Mouse (Mus musculus) heart, postnatal 0 days (tissue): Measurements from ENCODE around the gene 2810006K23Rik. TPM values are rescaled to one million over a fixed set of nuclear protein-coding genes. Genes with fewer than 3 reads are reported as not detected.
A peak's percentile ranks its signal among the peaks of the same experiment; 100 is the strongest.
"Not testable (repeated sequence)": the region's sequence is repeated elsewhere in the genome, so short reads cannot be mapped to it uniquely, and the experiment has no call there.

Experiments used
- ATAC-seq: fragments of 200-750 bp; cut with Nextera tagmentation; 2 replicates; pipeline ENCODE4 v1.8.0; 2017; ENCODE audit warnings: low read depth, moderate number of reproducible peaks, moderate library complexity; ENCODE audit not compliant: insufficient read depth
- DNase-seq: peaks from one replicate; pipeline ENCODE4 v3.0.0-alpha.2; 2016; ENCODE audit warnings: low spot score
- H3K27ac ChIP-seq: fragments of 300-500 bp; sonication (generic); 2 replicates; pipeline ENCODE4 v1.5.1; 2014; ENCODE audit warnings: low read depth, mild to moderate bottlenecking
- H3K27me3 ChIP-seq: fragments of 300-500 bp; sonication (generic); 2 replicates; pipeline ENCODE4 v1.6.1; 2014; ENCODE audit warnings: low read length, mixed read lengths; ENCODE audit not compliant: control insufficient read depth, insufficient read depth
- H3K36me3 ChIP-seq: fragments of 300-500 bp; sonication (generic); replicated peaks from 2 replicates; pipeline ENCODE4 v1.6.1; 2014; ENCODE audit warnings: low read length, mixed read lengths; ENCODE audit not compliant: control insufficient read depth, insufficient read depth
- H3K4me1 ChIP-seq: fragments of 300-500 bp; sonication (generic); 2 replicates; pipeline ENCODE4 v1.6.1; 2014; ENCODE audit warnings: antibody characterized with exemption; ENCODE audit not compliant: control insufficient read depth, insufficient read depth
- H3K4me2 ChIP-seq: fragments of 300-500 bp; sonication (generic); 2 replicates; pipeline ENCODE4 v1.6.1; 2014; ENCODE audit warnings: low read depth, mild to moderate bottlenecking, low read length, moderate library complexity
- H3K4me3 ChIP-seq: fragments of 300-500 bp; sonication (generic); 2 replicates; pipeline ENCODE4 v1.5.1; 2014; ENCODE audit warnings: low read depth, low read length
- H3K9ac ChIP-seq: fragments of 300-500 bp; sonication (generic); replicated peaks from 2 replicates; pipeline ENCODE4 v1.6.1; 2014; ENCODE audit warnings: low read depth, low read length, mixed read lengths
- H3K9me3 ChIP-seq: fragments of 300-500 bp; sonication (generic); replicated peaks from 2 replicates; pipeline ENCODE4 v1.6.1; 2016; ENCODE audit warnings: low read length; ENCODE audit not compliant: control insufficient read depth
- CTCF ChIP-seq: IDR thresholded peaks from 2 replicates; pipeline ENCODE4 v1.5.1; 2016; ENCODE audit warnings: antibody characterized with exemption, control low read depth, low read depth
- EP300 ChIP-seq: IDR thresholded peaks from 2 replicates; pipeline ENCODE4 v1.6.1; 2016; ENCODE audit warnings: antibody characterized with exemption, low read depth
- WGBS: fragments of 180-500 bp; shearing (Covaris S2); extraction: QIAGEN DNeasy Blood & Tissue Kit; methylation state at CpG from one replicate; pipeline ENCODE4 v1.1.7; 2014; 5-methylcytosine and 5-hydroxymethylcytosine counted together
- polyA plus RNA-seq: library from polyadenylated mRNA; unstranded; fragments of >200 nt; fragmentation: Nextera tagmentation; extraction: Ambion mirVana; gene quantifications from 2 replicates; pipeline ENCODE4 v1.2.1, GENCODE M21; 2015
- total RNA-seq: library from RNA; depleted of rRNA; stranded (reverse); fragments of >200 nt; gene quantifications from 2 replicates; pipeline ENCODE4 v1.2.3, GENCODE M21; 2014; ENCODE audit warnings: low replicate concordance

The 2810006K23Rik gene
- total and polyA plus RNA-seq, 2 experiments from 2014 or later = 12.4 to 20.0 TPM

DNA sequence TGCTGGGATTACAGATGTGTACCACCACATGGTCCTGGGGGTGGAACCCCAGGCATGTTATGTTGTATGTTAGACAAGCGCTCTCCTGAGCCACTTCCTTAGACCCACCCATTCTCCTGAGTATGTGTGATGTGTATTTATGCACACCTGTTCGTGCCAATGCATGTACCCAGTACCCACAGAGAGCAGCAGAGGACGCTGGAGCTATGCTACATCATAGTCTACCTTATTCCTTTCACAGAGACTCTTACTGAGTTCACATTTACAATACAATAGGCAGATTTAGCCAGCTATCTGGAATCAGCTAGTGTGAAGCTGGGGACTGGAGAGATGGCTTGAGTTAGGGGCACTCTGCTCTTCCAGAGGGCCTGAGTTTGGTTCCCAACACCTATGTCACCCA, 28.8 kb downstream of the 2810006K23Rik start:
- WGBS = 53% methylated on average over 3 of the region's 3 CpGs
- TF ChIP-seq EP300 = no peak
- no peak for TF ChIP-seq CTCF
- no peaks in the 10 kb centered on the region for H3K9me3 ChIP-seq

DNA sequence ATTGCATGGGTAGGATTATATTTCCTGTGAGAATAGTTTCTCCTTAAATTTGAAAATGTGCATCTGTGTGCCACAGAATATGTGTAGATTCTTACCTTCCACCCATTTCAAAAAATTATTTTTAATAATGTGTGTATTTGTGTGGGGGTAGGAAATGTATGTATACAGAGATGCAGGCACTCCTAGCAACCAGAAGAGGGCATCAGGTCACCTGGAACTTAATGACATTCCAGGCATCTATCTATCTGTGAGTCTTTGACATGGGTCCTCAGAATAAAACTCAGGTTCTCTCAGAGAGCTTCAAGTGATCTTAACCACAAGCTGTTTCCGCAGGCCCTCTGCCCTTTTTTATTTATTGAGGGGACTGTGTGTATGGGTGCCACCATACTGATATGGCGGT, 31.8 kb downstream of the 2810006K23Rik start:
- Histone ChIP-seq H3K4me3 (no peak overlapping the region), H3K27ac (no peak overlapping the region), H3K4me2 (no peak overlapping the region), H3K4me1 (no peaks in the 10 kb centered on the region; the same call in 1 of the 2 replicates), H3K36me3 (no peaks in the 10 kb centered on the region), H3K9ac (no peak overlapping the region), H3K27me3 (no peaks in the 10 kb centered on the region), H3K9me3 (no peaks in the 10 kb centered on the region)
- ATAC-seq (no peak), DNase-seq (peak; percentile 16)
- WGBS = 84% methylated on average over 2 of the region's 2 CpGs
- no peak for TF ChIP-seq EP300
- TF ChIP-seq CTCF = peak; percentile 49

More for the DNA sequence above, 28.8 kb downstream of the 2810006K23Rik start:
- no peak overlapping the region for H3K9ac ChIP-seq
- H3K4me3 ChIP-seq = no peak overlapping the region
- DNase-seq (no peak), ATAC-seq (no peak)
- H3K27me3 ChIP-seq = no peaks in the 10 kb centered on the region
- H3K4me2 ChIP-seq = no peak overlapping the region
- H3K4me1 ChIP-seq = peaks cover 4% of the 10 kb centered on the region
- no peak overlapping the region for H3K27ac ChIP-seq
- H3K36me3 ChIP-seq = no peaks in the 10 kb centered on the region

DNA sequence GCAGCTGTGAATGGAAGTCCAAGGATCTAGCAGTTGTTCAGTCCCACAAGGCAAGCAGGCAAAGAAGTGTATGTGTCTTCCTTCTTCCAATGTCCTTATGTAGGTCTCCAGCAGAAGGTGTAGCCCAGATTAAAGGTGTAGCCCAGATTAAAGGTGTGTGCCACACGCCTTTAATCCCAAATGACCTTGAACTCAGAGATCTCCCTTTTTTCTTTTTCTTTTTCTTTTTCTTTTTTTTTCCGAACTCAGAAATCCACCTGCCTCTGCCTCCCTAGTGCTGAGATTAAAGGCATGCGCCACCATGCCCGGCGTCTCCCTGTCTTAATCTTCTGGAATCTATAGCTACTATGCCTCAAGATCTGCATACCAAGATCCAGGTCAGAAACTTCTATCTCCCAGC, 35.1 kb downstream of the 2810006K23Rik start, which contains the start of gene Cdk2ap1:
Gene Cdk2ap1, minus strand, starts transcription at position 101 of the 400 bp plus-strand sequence.
- H3K4me2 ChIP-seq, H3K27me3 ChIP-seq, H3K4me3 ChIP-seq, H3K36me3 ChIP-seq, DNase-seq, H3K9me3 ChIP-seq, H3K27ac ChIP-seq, H3K9ac ChIP-seq, H3K4me1 ChIP-seq, ATAC-seq: not testable (repeated sequence)
- 94% methylated on average over 5 of the region's 5 CpGs for WGBS

DNA sequence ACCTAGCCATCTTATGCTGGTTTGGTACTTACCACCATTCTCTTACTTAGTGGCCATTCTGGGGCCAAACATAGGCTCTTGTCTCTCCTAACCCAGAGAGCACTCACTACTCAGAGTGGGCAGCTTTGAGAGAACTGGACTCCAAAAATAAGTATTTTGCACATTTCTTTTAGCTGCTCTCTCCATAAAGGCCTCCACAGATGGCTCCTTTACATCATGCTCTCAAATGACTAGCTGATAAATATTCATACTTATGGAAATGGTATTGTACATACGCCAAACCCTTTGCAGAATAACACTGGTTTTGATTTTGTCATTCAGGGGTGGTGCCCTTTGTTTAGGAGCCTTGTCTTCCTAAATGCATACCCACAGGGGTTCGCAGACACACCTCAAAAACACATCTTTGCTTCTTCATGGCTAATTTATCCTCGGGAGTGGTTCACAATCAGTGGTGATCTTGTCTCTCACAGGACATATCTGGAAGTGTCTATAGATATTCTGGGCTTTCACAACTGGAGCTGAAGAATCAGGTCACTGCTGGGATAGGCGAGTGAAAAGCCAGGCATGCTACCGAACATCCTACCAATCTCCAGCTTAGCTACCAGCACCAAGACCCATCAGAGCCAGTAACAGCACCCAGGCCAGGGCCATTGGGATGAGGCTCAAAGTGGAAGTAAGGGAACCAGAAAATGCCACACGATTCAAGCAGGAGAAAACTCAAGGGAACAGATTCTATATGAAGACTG, 36.5 kb downstream of the 2810006K23Rik start:
- 88% methylated on average over 6 of the region's 6 CpGs for WGBS
- no peak overlapping the region for H3K4me3 ChIP-seq
- no peak overlapping the region for H3K27ac ChIP-seq
- DNase-seq (no peak), ATAC-seq (no peak)
- H3K9ac ChIP-seq = no peak overlapping the region
- no peaks in the 10 kb centered on the region for H3K27me3 ChIP-seq
- TF ChIP-seq CTCF = no peak
- no peak for TF ChIP-seq EP300
- no peak overlapping the region for H3K4me2 ChIP-seq
- H3K36me3 ChIP-seq = peaks cover 16% of the 10 kb centered on the region
- H3K4me1 ChIP-seq = no peaks in the 10 kb centered on the region
- no peaks in the 10 kb centered on the region for H3K9me3 ChIP-seq

DNA sequence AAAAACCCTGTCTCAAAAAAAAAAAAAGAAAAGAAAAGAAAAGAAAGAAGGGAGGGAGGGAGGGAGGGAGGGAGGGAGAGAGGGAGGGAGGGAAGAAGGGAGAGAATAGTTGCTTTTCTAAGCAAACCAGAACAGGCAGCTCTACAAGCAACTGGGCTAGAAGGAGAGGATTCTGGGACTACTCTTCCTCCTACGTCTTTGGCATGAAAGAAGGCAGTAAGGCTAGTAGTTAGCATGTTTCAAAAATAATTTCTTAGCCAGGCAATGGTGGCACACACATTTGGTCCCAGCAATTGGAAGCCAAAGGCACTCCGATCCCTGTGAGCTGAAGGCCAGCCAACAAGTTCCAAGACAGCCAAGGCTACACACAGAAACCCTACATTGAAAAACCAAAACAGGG, 37.9 kb downstream of the 2810006K23Rik start:
- TF ChIP-seq EP300 (no peak), CTCF (no peak)
- DNase-seq (no peak), ATAC-seq (no peak)
- H3K4me3 ChIP-seq = no peak overlapping the region
- H3K4me1 ChIP-seq = no peaks in the 10 kb centered on the region
- no peak overlapping the region for H3K9ac ChIP-seq
- no peak overlapping the region for H3K4me2 ChIP-seq
- H3K27me3 ChIP-seq = no peaks in the 10 kb centered on the region
- peaks cover 30% of the 10 kb centered on the region for H3K36me3 ChIP-seq
- no peaks in the 10 kb centered on the region for H3K9me3 ChIP-seq
- WGBS = 97% methylated on average over 2 of the region's 2 CpGs
- H3K27ac ChIP-seq = no peak overlapping the region

DNA sequence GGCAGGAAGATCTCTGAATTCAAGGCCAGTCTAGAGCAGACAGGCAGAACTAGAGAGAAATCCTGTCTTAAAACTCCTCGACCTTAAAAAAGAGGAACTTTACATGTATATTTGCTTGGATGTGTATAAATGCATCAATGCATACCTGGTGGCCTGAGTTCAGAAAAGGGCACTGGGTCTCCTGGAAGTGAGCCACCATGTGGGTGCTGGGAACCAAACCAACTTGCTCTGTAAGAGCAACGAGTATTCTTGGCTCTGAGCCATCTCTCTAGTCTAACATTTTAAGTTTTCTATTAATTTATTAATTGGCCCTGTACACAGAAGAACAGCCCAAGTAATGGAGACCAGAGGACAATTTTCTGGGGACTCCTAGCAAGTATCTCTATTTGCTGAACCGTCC, 38.8 kb downstream of the 2810006K23Rik start:
- Histone ChIP-seq H3K4me1 (no peaks in the 10 kb centered on the region), H3K9ac (no peak overlapping the region), H3K36me3 (peaks cover 40% of the 10 kb centered on the region), H3K27ac (no peak overlapping the region), H3K4me2 (no peak overlapping the region), H3K9me3 (no peaks in the 10 kb centered on the region), H3K4me3 (no peak overlapping the region), H3K27me3 (no peaks in the 10 kb centered on the region)
- ATAC-seq = no peak
- WGBS = 61% methylated on average over 3 of the region's 3 CpGs
- no peak for DNase-seq
- TF ChIP-seq CTCF (no peak), EP300 (no peak)
